Mouse (Mus musculus) intestine, embryonic 14.5 days (tissue): ENCODE measurements around the gene Osbpl11. TPM values are rescaled to one million over a fixed set of nuclear protein-coding genes. Genes with fewer than 3 reads are reported as not detected.
A peak's percentile ranks its signal among the peaks of the same experiment; 100 is the strongest.
"Not testable (repeated sequence)": the region's sequence is repeated elsewhere in the genome, so short reads cannot be mapped to it uniquely, and the experiment has no call there.

ENCODE experiments used
- ATAC-seq: fragments of 200-750 bp; cut with Nextera tagmentation; replicated peaks from 2 replicates; pipeline ENCODE4 v1.8.0; 2017; ENCODE audit warnings: low read depth, moderate number of reproducible peaks, moderate TSS enrichment, moderate library complexity; ENCODE audit not compliant: low FRiP score, low TSS enrichment
- DNase-seq: peaks from one replicate; pipeline ENCODE4 v3.0.0-alpha.2; 2018; ENCODE audit warnings: low spot score
- H3K27ac ChIP-seq: fragments of 300-500 bp; sonication (generic); 2 replicates; pipeline ENCODE4 v1.5.1; 2014; ENCODE audit warnings: low read depth, mild to moderate bottlenecking, control low read depth
- H3K27me3 ChIP-seq: fragments of 300-500 bp; sonication (generic); replicated peaks from 2 replicates; pipeline ENCODE4 v1.6.1; 2014; ENCODE audit warnings: low read length, control low read depth; ENCODE audit not compliant: control insufficient read depth, insufficient read depth
- H3K36me3 ChIP-seq: fragments of 300-500 bp; sonication (generic); 2 replicates; pipeline ENCODE4 v1.6.1; 2014; ENCODE audit warnings: low read length, control low read depth; ENCODE audit not compliant: control insufficient read depth, insufficient read depth
- H3K4me1 ChIP-seq: fragments of 300-500 bp; sonication (generic); replicated peaks from 2 replicates; pipeline ENCODE4 v1.6.1; 2014; ENCODE audit warnings: low read length, control low read depth, mixed read lengths; ENCODE audit not compliant: control insufficient read depth, insufficient read depth
- H3K4me2 ChIP-seq: fragments of 300-500 bp; sonication (generic); 2 replicates; pipeline ENCODE4 v1.6.1; 2014; ENCODE audit warnings: low read length
- H3K4me3 ChIP-seq: fragments of 300-500 bp; sonication (generic); 2 replicates; pipeline ENCODE4 v1.5.1; 2014; ENCODE audit warnings: low read depth, low read length, control low read depth, mixed read lengths
- H3K9ac ChIP-seq: fragments of 300-500 bp; sonication (generic); 2 replicates; pipeline ENCODE4 v1.6.1; 2014; ENCODE audit warnings: mild to moderate bottlenecking, low read length
- H3K9me3 ChIP-seq: fragments of 300-500 bp; sonication (generic); 2 replicates; pipeline ENCODE4 v1.6.1; 2016; ENCODE audit warnings: low read length, control low read depth; ENCODE audit not compliant: control insufficient read depth
- WGBS: fragments of 180-500 bp; shearing (Covaris S2); extraction: QIAGEN DNeasy Blood & Tissue Kit; methylation state at CpG from one replicate; pipeline ENCODE4 v1.1.7; 2014; 5-methylcytosine and 5-hydroxymethylcytosine counted together
- polyA plus RNA-seq: library from polyadenylated mRNA; unstranded; fragments of >200 nt; fragmentation: Nextera tagmentation; extraction: Ambion mirVana; gene quantifications from 2 replicates; pipeline ENCODE4 v1.2.1, GENCODE M21; 2014

Osbpl11 gene
- 14.9 and 18.9 TPM in 2 replicates for polyA plus RNA-seq

DNA sequence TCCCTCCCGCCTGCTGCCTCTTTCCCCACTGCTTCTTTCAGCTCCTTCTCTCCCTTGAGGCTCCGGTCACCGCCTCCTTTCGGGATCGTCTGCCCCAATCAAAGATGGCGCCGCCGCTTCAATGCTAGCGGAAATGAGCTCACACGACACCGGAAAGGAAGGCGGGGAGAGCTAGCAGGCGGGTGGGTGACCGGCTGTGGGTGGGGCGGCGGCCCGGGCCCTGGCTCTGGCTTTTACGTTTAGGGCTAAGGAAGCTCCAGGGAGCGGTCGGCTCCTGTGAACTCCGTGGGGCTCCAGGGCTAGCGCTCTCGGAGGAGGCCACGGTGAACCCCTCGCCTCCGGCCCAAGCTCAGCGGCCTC is at the start of gene Osbpl11:
Osbpl11 (plus strand) TSS at position 171 of the 360 bp plus-strand sequence.
- Histone ChIP-seq H3K27ac (peak within 1 kb of the TSS; percentile 90), H3K27me3 (no peaks in the 10 kb centered on the region), H3K9me3 (no peaks in the 10 kb centered on the region), H3K4me3 (peak within 1 kb of the TSS; percentile 89), H3K36me3 (no peaks in the 10 kb centered on the region), H3K4me2 (peak within 1 kb of the TSS; percentile 59), H3K4me1 (peaks cover 16% of the 10 kb centered on the region), H3K9ac (peak within 1 kb of the TSS; percentile 95)
- peak; percentile 97 for DNase-seq
- 0% methylated on average over 27 of the region's 27 CpGs for WGBS
- ATAC-seq, result peak; percentile 94

DNA sequence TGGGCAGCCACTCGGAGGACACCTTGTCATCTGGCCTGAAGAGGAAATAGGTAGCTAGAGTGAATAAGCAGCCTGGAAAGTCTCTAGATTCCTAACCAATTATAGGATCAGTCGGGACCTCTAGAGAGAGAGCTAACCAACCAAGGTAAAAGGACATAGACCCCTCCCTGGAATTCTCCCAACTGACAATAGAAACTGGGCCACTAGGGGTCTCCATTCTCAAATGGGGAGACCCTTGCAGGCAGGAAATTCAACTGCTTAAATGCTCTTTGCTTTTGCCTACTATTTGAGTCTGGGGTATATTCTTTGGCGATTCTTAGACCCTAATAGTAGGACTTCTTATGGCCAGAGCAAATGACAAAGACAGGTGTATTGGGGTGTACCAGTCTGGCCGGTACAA is 49.7 kb upstream of the Osbpl11 start:
- WGBS, result 69% methylated on average over 4 of the region's 4 CpGs

DNA sequence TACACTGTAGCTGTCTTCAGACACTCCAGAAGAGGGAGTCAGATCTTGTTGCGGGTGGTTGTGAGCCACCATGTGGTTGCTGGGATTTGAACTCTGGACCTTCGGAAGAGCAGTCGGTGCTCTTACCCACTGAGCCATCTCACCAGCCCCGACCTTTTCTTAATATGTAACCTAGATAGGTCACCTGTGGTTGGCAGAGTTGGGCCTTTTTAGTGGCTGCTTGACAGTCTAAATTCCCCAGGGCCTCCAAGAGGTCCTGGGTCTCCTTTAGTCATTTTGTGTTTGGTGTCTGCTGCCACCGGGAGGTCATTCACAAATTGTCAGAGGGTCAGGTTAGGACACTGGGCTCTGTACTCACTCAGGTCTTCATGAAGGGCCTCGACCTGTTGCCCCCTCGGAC is 45.8 kb upstream of the Osbpl11 start:
- not testable (repeated sequence) for H3K4me3 ChIP-seq, H3K36me3 ChIP-seq, DNase-seq, H3K4me1 ChIP-seq, H3K9me3 ChIP-seq, ATAC-seq, H3K4me2 ChIP-seq, H3K9ac ChIP-seq, H3K27me3 ChIP-seq, H3K27ac ChIP-seq
- WGBS, result 79% methylated on average over 6 of the region's 7 CpGs

More for the DNA sequence above, 49.7 kb upstream of the Osbpl11 start:
- ATAC-seq (no peak), DNase-seq (no peak)
- Histone ChIP-seq H3K9me3 (no peaks in the 10 kb centered on the region), H3K36me3 (no peaks in the 10 kb centered on the region), H3K9ac (no peak overlapping the region), H3K4me1 (no peaks in the 10 kb centered on the region), H3K27me3 (no peaks in the 10 kb centered on the region), H3K27ac (no peak overlapping the region), H3K4me3 (no peak overlapping the region), H3K4me2 (no peak overlapping the region)

DNA sequence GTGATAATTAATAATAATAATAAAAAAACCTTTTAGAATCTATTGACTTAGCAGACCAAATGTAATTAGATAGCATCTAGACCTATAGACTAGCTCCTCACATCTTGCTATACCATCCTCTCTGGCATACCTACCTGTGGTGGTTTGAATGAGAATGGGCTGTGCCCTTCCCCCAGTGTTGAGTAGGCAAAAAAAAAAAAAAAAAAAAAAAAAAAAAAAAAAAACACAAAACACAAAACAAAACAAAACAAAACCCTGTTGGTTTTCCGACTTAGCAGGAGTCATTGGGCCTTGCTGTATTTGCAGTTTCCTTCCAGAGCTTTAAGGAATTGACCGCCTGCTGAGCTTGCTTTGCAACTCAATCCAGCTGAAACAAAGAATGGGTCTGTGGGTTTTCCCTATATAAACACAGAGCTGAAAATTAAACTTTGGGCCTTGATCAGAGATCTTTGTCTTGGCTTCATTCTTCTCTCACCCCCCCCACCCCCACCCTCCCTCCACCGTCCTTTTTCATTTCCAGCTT is 43.1 kb upstream of the Osbpl11 start:
- no peaks in the 10 kb centered on the region for H3K27me3 ChIP-seq
- 57% methylated on average over 3 of the region's 3 CpGs for WGBS
- no peak for DNase-seq

DNA sequence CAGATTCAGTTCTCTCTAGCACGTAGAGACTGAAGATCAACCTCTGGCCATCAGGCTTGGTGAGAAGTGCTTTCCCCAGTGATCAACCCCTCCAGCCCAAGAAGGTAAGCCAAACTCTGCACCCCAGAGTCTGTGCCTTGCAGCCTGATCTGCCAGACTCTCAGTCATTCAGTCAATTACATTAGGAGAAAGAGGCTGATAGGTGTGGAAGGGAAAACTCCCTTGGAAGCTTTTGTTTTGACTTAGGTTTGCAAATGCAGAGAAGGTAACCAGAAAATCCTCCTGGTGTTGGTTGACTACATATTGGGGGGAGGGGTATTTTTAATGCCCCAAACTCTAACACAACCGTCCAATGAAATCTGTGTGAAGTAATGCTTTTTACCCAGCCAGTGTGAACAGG is 41.4 kb upstream of the Osbpl11 start:
- no peak for DNase-seq
- 54% methylated on average over 2 of the region's 2 CpGs for WGBS
- H3K27ac ChIP-seq, result no peak overlapping the region
- no peaks in the 10 kb centered on the region for H3K9me3 ChIP-seq
- H3K4me1 ChIP-seq, result no peaks in the 10 kb centered on the region
- H3K27me3 ChIP-seq, result no peaks in the 10 kb centered on the region
- H3K4me2 ChIP-seq, result no peak overlapping the region
- no peak overlapping the region for H3K9ac ChIP-seq
- H3K36me3 ChIP-seq, result no peaks in the 10 kb centered on the region
- H3K4me3 ChIP-seq, result no peak overlapping the region
- ATAC-seq, result no peak

More for the DNA sequence above, 43.1 kb upstream of the Osbpl11 start:
- Histone ChIP-seq H3K36me3 (no peaks in the 10 kb centered on the region), H3K9me3 (no peaks in the 10 kb centered on the region), H3K9ac (no peak overlapping the region), H3K4me2 (no peak overlapping the region), H3K4me3 (no peak overlapping the region), H3K27ac (no peak overlapping the region), H3K4me1 (no peaks in the 10 kb centered on the region)
- no peak for ATAC-seq

DNA sequence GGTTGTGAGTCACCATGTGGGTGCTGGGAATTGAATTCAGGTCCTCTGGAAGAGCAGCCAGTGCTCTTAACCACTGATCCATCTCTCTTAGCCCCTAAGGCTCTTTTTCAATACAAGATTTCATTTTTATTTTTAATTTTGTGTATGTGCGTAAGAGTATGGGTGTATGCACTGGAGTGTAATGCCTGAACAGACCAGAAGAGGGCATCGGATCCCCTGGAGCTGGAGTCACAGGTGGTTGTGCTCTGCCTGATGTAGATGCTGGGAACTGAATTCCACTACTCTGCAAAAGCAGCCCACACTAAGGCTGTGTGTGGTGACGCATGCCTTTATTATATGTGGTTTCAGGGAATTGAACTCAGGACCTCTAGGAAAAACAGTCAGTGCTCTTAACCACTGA is 38.7 kb upstream of the Osbpl11 start:
- H3K27me3 ChIP-seq, result no peaks in the 10 kb centered on the region
- H3K4me2 ChIP-seq, result no peak overlapping the region
- no peak overlapping the region for H3K9ac ChIP-seq
- H3K9me3 ChIP-seq, result no peaks in the 10 kb centered on the region
- 93% methylated on average over 3 of the region's 3 CpGs for WGBS
- no peaks in the 10 kb centered on the region for H3K36me3 ChIP-seq
- ATAC-seq (no peak), DNase-seq (no peak)
- H3K4me3 ChIP-seq, result no peak overlapping the region
- no peaks in the 10 kb centered on the region for H3K4me1 ChIP-seq
- H3K27ac ChIP-seq, result no peak overlapping the region

DNA sequence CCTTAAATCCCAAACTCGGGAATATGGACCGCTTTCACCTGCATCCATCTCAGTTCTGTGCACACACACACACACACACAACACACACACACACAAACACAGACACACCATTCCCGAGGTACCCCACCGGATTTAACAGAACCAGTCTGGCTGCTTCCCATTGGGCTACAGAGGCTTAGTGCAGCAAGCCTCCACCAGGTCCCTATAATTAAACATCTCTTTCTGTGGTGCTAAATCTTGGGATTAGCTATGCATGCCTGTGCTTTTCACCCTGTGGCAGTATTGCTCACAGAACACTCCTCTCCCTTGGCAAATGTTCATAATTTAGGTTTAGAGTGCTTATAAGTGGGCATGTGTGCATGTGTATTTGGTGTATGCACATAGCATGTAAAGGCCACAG is 36.7 kb upstream of the Osbpl11 start:
- H3K4me1 ChIP-seq, result no peaks in the 10 kb centered on the region
- H3K27ac ChIP-seq, result no peak overlapping the region
- 83% methylated on average over 4 of the region's 4 CpGs for WGBS
- no peaks in the 10 kb centered on the region for H3K9me3 ChIP-seq
- no peak for DNase-seq
- H3K36me3 ChIP-seq, result no peaks in the 10 kb centered on the region
- H3K27me3 ChIP-seq, result no peaks in the 10 kb centered on the region
- H3K4me3 ChIP-seq, result no peak overlapping the region
- H3K9ac ChIP-seq, result no peak overlapping the region
- no peak for ATAC-seq
- H3K4me2 ChIP-seq, result no peak overlapping the region

DNA sequence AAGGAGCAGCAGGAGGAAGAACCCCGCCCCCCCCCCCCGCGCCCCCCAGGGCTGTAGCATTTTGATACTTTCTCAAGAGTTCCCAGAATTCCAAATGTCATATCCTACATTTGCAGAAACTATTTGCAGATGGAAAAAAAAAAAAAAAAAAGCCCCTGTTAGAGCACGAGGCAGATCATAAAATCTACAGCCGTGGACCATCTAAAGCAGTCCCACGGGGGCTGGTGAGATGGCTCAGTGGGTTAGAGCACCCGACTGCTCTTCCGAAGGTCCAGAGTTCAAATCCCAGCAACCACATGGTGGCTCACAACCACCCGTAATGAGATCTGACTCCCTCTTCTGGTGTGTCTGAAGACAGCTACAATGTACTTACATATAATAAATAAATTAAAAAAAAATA is 34.0 kb upstream of the Osbpl11 start:
- H3K27me3 ChIP-seq, H3K4me3 ChIP-seq: not testable (repeated sequence)
- WGBS, result 72% methylated on average over 9 of the region's 9 CpGs

DNA sequence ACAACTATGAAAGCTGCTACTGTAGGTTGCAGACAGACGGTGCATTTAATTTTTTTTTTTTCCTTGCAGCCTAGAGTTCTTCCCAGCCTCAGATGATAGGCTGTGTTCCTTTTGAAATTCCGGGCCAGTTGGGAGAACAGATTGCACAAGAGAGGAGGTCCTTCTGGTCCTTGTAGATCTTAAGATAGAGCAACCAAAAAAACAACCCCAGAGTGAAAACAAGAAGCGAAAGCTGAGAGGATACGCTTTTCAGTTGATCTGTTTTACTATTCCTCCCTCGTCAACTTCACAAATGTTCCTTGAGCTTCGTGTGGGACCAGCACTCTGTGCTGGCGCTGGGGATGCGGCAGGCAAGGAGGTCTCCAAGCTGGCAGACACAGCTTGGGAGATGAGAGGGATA is 33.3 kb upstream of the Osbpl11 start:
- Histone ChIP-seq H3K4me2 (no peak overlapping the region), H3K36me3 (no peaks in the 10 kb centered on the region), H3K9ac (no peak overlapping the region), H3K27me3 (no peaks in the 10 kb centered on the region), H3K9me3 (no peaks in the 10 kb centered on the region), H3K27ac (no peak overlapping the region), H3K4me1 (no peaks in the 10 kb centered on the region), H3K4me3 (no peak overlapping the region)
- WGBS, result 75% methylated on average over 8 of the region's 8 CpGs
- DNase-seq (no peak), ATAC-seq (no peak)

More for the DNA sequence above, 34.0 kb upstream of the Osbpl11 start:
- not testable (repeated sequence) for H3K4me1 ChIP-seq, H3K27ac ChIP-seq, H3K36me3 ChIP-seq, H3K9ac ChIP-seq, H3K9me3 ChIP-seq, DNase-seq, H3K4me2 ChIP-seq, ATAC-seq
